ENCODE assay signal across 10 mouse cellular contexts in the genomic region with DNA sequence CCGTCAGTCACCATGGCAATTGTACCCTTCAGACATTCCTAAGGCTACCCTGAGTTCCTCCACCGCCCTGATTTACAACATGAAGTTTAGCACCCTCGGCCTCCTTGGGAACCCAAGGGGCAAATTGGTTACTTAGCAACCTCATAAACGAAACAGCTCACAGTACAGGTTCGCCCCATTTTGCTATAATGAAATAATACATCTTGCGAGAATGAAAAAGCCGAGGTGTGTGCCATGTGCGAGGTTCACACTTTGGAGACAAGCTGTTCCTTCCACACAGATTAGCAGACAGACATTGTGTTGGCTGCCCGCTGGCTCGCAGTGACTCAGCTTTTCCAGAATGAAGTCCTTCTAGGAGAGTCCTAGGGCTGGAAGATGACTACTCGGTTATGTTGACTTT.
DNase-seq lines count a peak whose midpoint lies in the region; ATAC-seq and TF ChIP-seq lines count a peak whose summit lies in the region.
"Had no signal": no experiment of that assay in that cellular context is flagged by ENCODE, and none has a peak within 500 bp of the region (broad histone marks: within the 10 kb centered on the region; RNA-seq: fewer than 3 reads in every experiment).

No protein-coding gene starts in this region.

- ATAC-seq in frontal cortex, adult (ENCODE audit: low TSS enrichment): peak; percentile 85
- no peak for ATAC-seq in midbrain, embryonic 11.5 days (ENCODE audit: low FRiP score)

- H3K36me3 ChIP-seq in midbrain, embryonic 11.5 days (ENCODE audit: control insufficient read depth, insufficient read depth, low read length): no peaks in the 10 kb centered on the region

- 82% methylated on average over 11 of the region's 11 CpGs for WGBS in midbrain, embryonic 11.5 days

- no peak overlapping the region for H3K4me2 ChIP-seq in midbrain, embryonic 11.5 days

- no peaks in the 10 kb centered on the region for H3K4me1 ChIP-seq in midbrain, embryonic 11.5 days (ENCODE audit: control insufficient read depth, insufficient read depth, low read length)

- no peaks in the 10 kb centered on the region for H3K27me3 ChIP-seq in midbrain, embryonic 11.5 days (ENCODE audit: control insufficient read depth, insufficient read depth, low read length)

- no peaks in the 10 kb centered on the region for H3K9me3 ChIP-seq in midbrain, embryonic 11.5 days (ENCODE audit: control insufficient read depth, low read length)

- H3K4me3 ChIP-seq in gastrocnemius, adult 2 months: no peak overlapping the region
- H3K4me3 ChIP-seq in midbrain, embryonic 11.5 days (ENCODE audit: low read depth, low read length): no peak overlapping the region
- H3K4me3 ChIP-seq: myocyte had no signal

- peak overlapping the region; percentile 38; the same call in 1 of the 2 replicates for H3K27ac ChIP-seq in gastrocnemius, adult 2 months
- H3K27ac ChIP-seq in midbrain, embryonic 11.5 days (ENCODE audit: low read depth, low read length): no peak overlapping the region
- H3K27ac ChIP-seq: liver, embryonic 14.5 days had no signal

- no peak overlapping the region for H3K9ac ChIP-seq in midbrain, embryonic 11.5 days (ENCODE audit: low read length)
- H3K9ac ChIP-seq: liver, embryonic 14.5 days had no signal

- intact Hi-C loops in gastrocnemius, adult 2 months (cut with DNase I): no loop called here
- intact Hi-C loops in left cerebral cortex, postnatal 25 days (cut with DNase I): no loop called here

- TF ChIP-seq CTCF in gastrocnemius, adult 2 months (IDR thresholded peaks at IDR 0.05): no peak

- DNase-seq in gastrocnemius, adult 2 months: peak; percentile 40
- DNase-seq in gastrocnemius, adult 8-10 months (ENCODE audit: low spot score in 2 of 2): no peak
- peak; percentile 94 for DNase-seq in brain, adult 2 months (ENCODE audit: low read depth, low spot score)
- peak; percentile 75 to 92 for DNase-seq in left cerebral cortex, postnatal 25 days (ENCODE audit: low spot score in 2 of 2)
- no peak for DNase-seq in ovary, adult 18-20 months (ENCODE audit: low spot score)
- DNase-seq in midbrain, embryonic 11.5 days (ENCODE audit: low spot score, missing footprints): no peak
- no peak for DNase-seq in heart, adult 9 months (ENCODE audit: low spot score in 2 of 2)

Comparison
In these comparisons a context has a peak if more than half of its experiments do, and no peak if none do; other contexts are left out.
1. DNase-seq: peak in gastrocnemius, adult 2 months (single experiment), brain, adult 2 months (single experiment) and left cerebral cortex, postnatal 25 days (2 of 2); none in gastrocnemius, adult 8-10 months (0 of 2), ovary, adult 18-20 months (single experiment), midbrain, embryonic 11.5 days (single experiment) and heart, adult 9 months (0 of 2).